ENCODE assay signal across 25 mouse cellular contexts in the genomic region with DNA sequence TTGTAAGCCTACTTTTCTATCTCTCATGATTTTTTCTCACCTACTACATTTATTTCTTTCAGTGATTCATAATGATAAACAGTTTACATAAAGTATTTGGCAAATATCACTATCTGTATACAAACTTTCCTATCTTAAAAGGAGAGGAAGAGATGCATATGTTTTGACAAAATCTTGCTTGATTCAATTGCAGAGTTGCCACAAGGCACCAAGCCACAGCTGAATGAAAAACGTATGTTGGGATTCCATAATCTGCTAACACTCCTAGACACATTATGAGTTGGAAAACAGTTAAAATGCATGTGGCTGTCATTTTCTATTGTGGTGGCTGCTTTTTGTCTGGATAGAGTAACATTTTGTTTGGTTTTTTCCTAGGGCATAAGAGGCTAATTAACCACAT.
"Had no signal": no experiment of that assay in that cellular context is flagged by ENCODE, and none has a peak within 500 bp of the region (broad histone marks: within the 10 kb centered on the region; RNA-seq: fewer than 3 reads in every experiment).

No protein-coding gene starts in this region.

- H3K27me3 ChIP-seq: heart, embryonic 12.5 days; hindbrain, embryonic 12.5 days; intestine, embryonic 15.5 days; limb, embryonic 13.5 days had no signal

- DNase-seq: gastrocnemius, adult 2 months; gastrocnemius, postnatal 10 days; gastrocnemius, postnatal 25 days; heart, adult 18-20 months; heart, postnatal 10 days; heart, postnatal 4 days; kidney, adult 18-20 months; kidney, adult 8-10 months; kidney, postnatal 10 days; kidney, postnatal 25 days; kidney, postnatal 4 days; liver had no signal

- H3K9me3 ChIP-seq: heart, embryonic 10.5 days; heart, embryonic 12.5 days; hindbrain, embryonic 10.5 days; hindbrain, embryonic 12.5 days; intestine, embryonic 15.5 days; limb, embryonic 13.5 days had no signal

- H3K27ac ChIP-seq: gastrocnemius, adult 2 months; heart, embryonic 10.5 days; hindbrain, embryonic 10.5 days; hindbrain, embryonic 12.5 days; hindbrain, embryonic 14.5 days; intestine, embryonic 15.5 days; layer of hippocampus, adult 2 months; left cerebral cortex, adult 2 months; limb, embryonic 13.5 days had no signal

- H3K4me3 ChIP-seq: gastrocnemius, adult 2 months; heart, embryonic 10.5 days; heart, embryonic 12.5 days; hindbrain, embryonic 10.5 days; hindbrain, embryonic 12.5 days; intestine, embryonic 15.5 days; layer of hippocampus, adult 2 months; left cerebral cortex, adult 2 months; limb, embryonic 13.5 days had no signal

- H3K36me3 ChIP-seq: heart, embryonic 10.5 days; heart, embryonic 12.5 days; hindbrain, embryonic 10.5 days; hindbrain, embryonic 12.5 days; intestine, embryonic 15.5 days; limb, embryonic 13.5 days had no signal

- H3K4me1 ChIP-seq: heart, embryonic 10.5 days; heart, embryonic 12.5 days; hindbrain, embryonic 10.5 days; hindbrain, embryonic 12.5 days; intestine, embryonic 15.5 days; limb, embryonic 13.5 days had no signal

- ATAC-seq: hindbrain, embryonic 16.5 days; inflammation-experienced regulatory T-cells, adult 6 months; intestine, embryonic 15.5 days; intestine, postnatal 0 days had no signal

- H3K9ac ChIP-seq: heart, embryonic 12.5 days; hindbrain, embryonic 12.5 days; hindbrain, embryonic 14.5 days; intestine, embryonic 15.5 days; limb, embryonic 13.5 days had no signal

- H3K4me2 ChIP-seq: heart, embryonic 12.5 days; hindbrain, embryonic 12.5 days; hindbrain, embryonic 14.5 days; intestine, embryonic 15.5 days; limb, embryonic 13.5 days; liver, embryonic 11.5 days had no signal
